Comparison of ENCODE assay signal across 8 mouse cellular contexts in genomic region chr1:179516941-179517712, GRCm38 (mm10). TPM values are rescaled to one million over a fixed set of nuclear protein-coding genes. Genes with fewer than 3 reads are reported as not detected.
DNase-seq lines count a peak whose midpoint lies in the region; ATAC-seq and TF ChIP-seq lines count a peak whose summit lies in the region.

No protein-coding gene starts in this region.

- peak; percentile 39 for ATAC-seq in erythroid progenitor cell, adult 5-6 weeks (replicated peaks; ENCODE audit: low FRiP score, poor library complexity, severe bottlenecking)
- ATAC-seq in intestine, embryonic 15.5 days: peak; percentile 82
- peak; percentile 59 for ATAC-seq in lung, postnatal 0 days

- 0 out of 2 replicates have a peak, but pooled peaks cover 2% of the 10 kb centered on the region for H3K4me1 ChIP-seq in intestine, embryonic 15.5 days (replicated peaks)
- no peaks in the 10 kb centered on the region for H3K4me1 ChIP-seq in lung, postnatal 0 days (ENCODE audit: insufficient read depth, low read depth, low read length)

- TF ChIP-seq EP300 in lung, postnatal 0 days (IDR thresholded peaks at IDR 0.05): no peak

- peak in 1 of 2 experiments; percentile 10 for DNase-seq in layer of hippocampus, adult 2 months (ENCODE audit: low spot score in 2 of 2)
- no peak for DNase-seq in layer of hippocampus, postnatal 14 days (ENCODE audit: low spot score in 2 of 2)
- DNase-seq in brain, adult 2 months (ENCODE audit: low read depth, low spot score): peak; percentile 60
- DNase-seq in lung, postnatal 0 days (ENCODE audit: low spot score): peak; percentile 48
- DNase-seq in retina, embryonic 14.5 days (ENCODE audit: low spot score): peak; percentile 53
- no peak for DNase-seq in gastrocnemius, postnatal 10 days

- TF ChIP-seq CTCF in layer of hippocampus, adult 2 months (conservative IDR thresholded peaks at IDR 0.05): no peak
- TF ChIP-seq CTCF in lung, postnatal 0 days (IDR thresholded peaks at IDR 0.05): no peak

- peak overlapping the region; percentile 92 for H3K4me3 ChIP-seq in layer of hippocampus, adult 2 months
- H3K4me3 ChIP-seq in intestine, embryonic 15.5 days (replicated peaks): peak overlapping the region; percentile 84
- peak overlapping the region; percentile 68 for H3K4me3 ChIP-seq in lung, postnatal 0 days (ENCODE audit: low read depth, low read length)

- peak overlapping the region; percentile 82 for H3K9ac ChIP-seq in intestine, embryonic 15.5 days
- H3K9ac ChIP-seq in lung, postnatal 0 days (replicated peaks; ENCODE audit: low read depth): peak overlapping the region; percentile 50

- peak overlapping the region; percentile 93 for H3K4me2 ChIP-seq in intestine, embryonic 15.5 days (replicated peaks)
- peak overlapping the region; percentile 100 for H3K4me2 ChIP-seq in lung, postnatal 0 days (replicated peaks; ENCODE audit: low read depth, low read length)

- H3K9me3 ChIP-seq in intestine, embryonic 15.5 days: no peaks in the 10 kb centered on the region
- no peaks in the 10 kb centered on the region for H3K9me3 ChIP-seq in lung, postnatal 0 days (ENCODE audit: low read length)

- under 1% methylated on average over 21 of the region's 21 CpGs for WGBS in intestine, embryonic 15.5 days
- WGBS in lung, postnatal 0 days: under 1% methylated on average over 21 of the region's 21 CpGs

- H3K27ac ChIP-seq in layer of hippocampus, adult 2 months: peak overlapping the region; percentile 84
- peak overlapping the region; percentile 79; the same call in 1 of the 2 replicates for H3K27ac ChIP-seq in intestine, embryonic 15.5 days
- 0 out of 2 replicates have a peak overlapping the region, but pooled peaks have one; percentile 7 for H3K27ac ChIP-seq in lung, postnatal 0 days (ENCODE audit: low read length)

- H3K36me3 ChIP-seq in intestine, embryonic 15.5 days: no peaks in the 10 kb centered on the region
- no peaks in the 10 kb centered on the region for H3K36me3 ChIP-seq in lung, postnatal 0 days (ENCODE audit: insufficient read depth, low read length)

- no peaks in the 10 kb centered on the region for H3K27me3 ChIP-seq in intestine, embryonic 15.5 days (replicated peaks)
- H3K27me3 ChIP-seq in lung, postnatal 0 days (replicated peaks; ENCODE audit: insufficient read depth, low read length): no peaks in the 10 kb centered on the region

RNA-seq across cellular contexts. Expression of gene Smyd3, which starts 0.7 kb away (rescaled TPM):
- 10 to 100 TPM; 21.1 to 24.5 TPM for total RNA-seq in layer of hippocampus, adult 2 months (2021)
- 10 to 100 TPM; 18.2 to 19.3 TPM for total RNA-seq in layer of hippocampus, postnatal 14 days (2021)
- 0.42 and 0.72 TPM in 2 replicates for total RNA-seq in erythroid progenitor cell, adult 5-6 weeks (2015; ENCODE audit: low replicate concordance)
- total RNA-seq in erythroid progenitor cell, adult 5-6 weeks (2017; ENCODE audit: low replicate concordance): 2.7 and 7.8 TPM in 2 replicates
- polyA plus RNA-seq in intestine, embryonic 15.5 days (2015; fragmentation: Nextera tagmentation; extraction: Ambion mirVana): 15.3 and 18.1 TPM in 2 replicates
- 5.8 and 6.5 TPM in 2 replicates for polyA plus RNA-seq in lung, postnatal 0 days (2015; fragmentation: Nextera tagmentation; extraction: Ambion mirVana)
- total RNA-seq in gastrocnemius, postnatal 10 days (2021): 1 to 10 TPM; 5.8 to 6.1 TPM

RNA-seq across cellular contexts. Expression of gene Tfb2m, which starts 28.9 kb away (rescaled TPM):
- total RNA-seq in layer of hippocampus, adult 2 months (2021): 10 to 100 TPM; 21.0 to 24.8 TPM
- total RNA-seq in layer of hippocampus, postnatal 14 days (2021): 10 to 100 TPM; 21.4 to 23.9 TPM
- total RNA-seq in erythroid progenitor cell, adult 5-6 weeks (2015; ENCODE audit: low replicate concordance): 9.2 and 31.4 TPM in 2 replicates
- 7.9 and 13.0 TPM in 2 replicates for total RNA-seq in erythroid progenitor cell, adult 5-6 weeks (2017; ENCODE audit: low replicate concordance)
- polyA plus RNA-seq in intestine, embryonic 15.5 days (2015; fragmentation: Nextera tagmentation; extraction: Ambion mirVana): 28.8 and 36.1 TPM in 2 replicates
- polyA plus RNA-seq in lung, postnatal 0 days (2015; fragmentation: Nextera tagmentation; extraction: Ambion mirVana): 22.3 and 26.1 TPM in 2 replicates
- 10 to 100 TPM; 22.2 to 25.9 TPM for total RNA-seq in gastrocnemius, postnatal 10 days (2021)

RNA-seq across cellular contexts. Expression of gene Cnst, which starts 29.0 kb away (rescaled TPM):
- total RNA-seq in layer of hippocampus, adult 2 months (2021): 10 to 100 TPM; 31.9 to 34.4 TPM
- 10 to 100 TPM; 30.9 to 32.8 TPM for total RNA-seq in layer of hippocampus, postnatal 14 days (2021)
- 33.2 and 37.3 TPM in 2 replicates for total RNA-seq in erythroid progenitor cell, adult 5-6 weeks (2015; ENCODE audit: low replicate concordance)
- total RNA-seq in erythroid progenitor cell, adult 5-6 weeks (2017; ENCODE audit: low replicate concordance): 37.8 and 44.5 TPM in 2 replicates
- 11.0 and 11.8 TPM in 2 replicates for polyA plus RNA-seq in intestine, embryonic 15.5 days (2015; fragmentation: Nextera tagmentation; extraction: Ambion mirVana)
- polyA plus RNA-seq in lung, postnatal 0 days (2015; fragmentation: Nextera tagmentation; extraction: Ambion mirVana): 13.8 and 16.8 TPM in 2 replicates
- total RNA-seq in gastrocnemius, postnatal 10 days (2021): 10 to 100 TPM; 33.8 to 35.9 TPM

Comparison
In these comparisons a context has a peak if more than half of its experiments do, and no peak if none do; other contexts are left out.
1. DNase-seq: peak in brain, adult 2 months (single experiment), lung, postnatal 0 days (single experiment) and retina, embryonic 14.5 days (single experiment); none in layer of hippocampus, postnatal 14 days (0 of 2) and gastrocnemius, postnatal 10 days (single experiment).
2. H3K27ac ChIP-seq: peak in every context shown above with its lines; median percentile 84 in layer of hippocampus, adult 2 months; 79 in intestine, embryonic 15.5 days; 7 in lung, postnatal 0 days.
3. Peak in every context shown above with its lines, with median percentiles within 50 percentile points of each other: H3K4me3 ChIP-seq and ATAC-seq.